9 mouse cellular contexts compared by ENCODE assay signal in the genomic region with DNA sequence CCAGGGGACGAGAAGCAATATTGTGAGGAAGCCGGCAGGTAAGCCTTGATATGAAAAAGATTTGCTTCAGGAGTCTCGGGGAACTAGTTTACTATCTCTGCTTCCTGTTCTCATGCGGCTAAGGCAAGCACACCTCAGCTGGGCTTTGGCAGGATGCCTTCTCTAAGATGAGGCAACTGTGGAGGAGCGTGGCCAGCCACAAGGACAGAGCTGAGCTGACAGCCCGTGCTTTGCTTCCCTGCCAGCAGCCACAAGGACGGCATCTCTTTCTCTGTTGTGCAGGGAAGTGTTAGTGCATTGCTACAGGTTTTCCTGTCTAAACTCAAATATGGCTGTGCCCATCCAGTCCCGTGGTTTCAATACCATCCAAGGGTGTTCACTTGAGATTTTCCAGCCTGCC. TPM values are rescaled to one million over a fixed set of nuclear protein-coding genes. Genes with fewer than 3 reads are reported as not detected.
DNase-seq lines count a peak whose midpoint lies in the region; ATAC-seq and TF ChIP-seq lines count a peak whose summit lies in the region.
"Had no signal": no experiment of that assay in that cellular context is flagged by ENCODE, and none has a peak within 500 bp of the region (broad histone marks: within the 10 kb centered on the region; RNA-seq: fewer than 3 reads in every experiment).

No protein-coding gene starts in this region.

- H3ac ChIP-seq in C2C12 (ENCODE audit: control insufficient read depth, insufficient read length, low read depth): peak overlapping the region; percentile 30

- no peak overlapping the region for H3K4me2 ChIP-seq in forebrain, embryonic 12.5 days
- H3K4me2 ChIP-seq in forebrain, embryonic 15.5 days (replicated peaks): no peak overlapping the region
- H3K4me2 ChIP-seq in intestine, postnatal 0 days (replicated peaks; ENCODE audit: low read depth): no peak overlapping the region
- no peak overlapping the region for H3K4me2 ChIP-seq in hindbrain, embryonic 13.5 days
- H3K4me2 ChIP-seq: liver, embryonic 13.5 days had no signal

- no peaks in the 10 kb centered on the region for H3K9me3 ChIP-seq in forebrain, embryonic 12.5 days
- H3K9me3 ChIP-seq in forebrain, embryonic 15.5 days: no peaks in the 10 kb centered on the region
- no peaks in the 10 kb centered on the region for H3K9me3 ChIP-seq in intestine, postnatal 0 days (ENCODE audit: control insufficient read depth)
- H3K9me3 ChIP-seq in hindbrain, embryonic 13.5 days: no peaks in the 10 kb centered on the region
- H3K9me3 ChIP-seq: liver, embryonic 13.5 days had no signal

- H3K79me3 ChIP-seq in C2C12 (ENCODE audit: low read depth): no peaks in the 10 kb centered on the region

- DNase-seq in gastrocnemius, postnatal 10 days: peak; percentile 41
- peak; percentile 31 for DNase-seq in lung, postnatal 10 days
- no peak for DNase-seq in frontal cortex, postnatal 14 days (ENCODE audit: low spot score in 2 of 2)
- DNase-seq: liver, embryonic 13.5 days had no signal

- 0 out of 2 replicates have a peak overlapping the region, but pooled peaks have one; percentile 34 for H3K9ac ChIP-seq in forebrain, embryonic 12.5 days
- H3K9ac ChIP-seq in forebrain, embryonic 15.5 days (replicated peaks): no peak overlapping the region
- H3K9ac ChIP-seq in intestine, postnatal 0 days (ENCODE audit: low read depth, low read length): no peak overlapping the region
- H3K9ac ChIP-seq in hindbrain, embryonic 13.5 days: no peak overlapping the region
- H3K9ac ChIP-seq: liver, embryonic 13.5 days had no signal

- no peak overlapping the region for H3K27ac ChIP-seq in forebrain, embryonic 12.5 days
- no peak overlapping the region for H3K27ac ChIP-seq in forebrain, embryonic 15.5 days (replicated peaks)
- H3K27ac ChIP-seq in intestine, postnatal 0 days (ENCODE audit: low read depth, low read length): no peak overlapping the region
- no peak overlapping the region for H3K27ac ChIP-seq in hindbrain, embryonic 13.5 days
- H3K27ac ChIP-seq: liver, embryonic 13.5 days had no signal

- H3K36me3 ChIP-seq in forebrain, embryonic 12.5 days (replicated peaks): no peaks in the 10 kb centered on the region
- H3K36me3 ChIP-seq in forebrain, embryonic 15.5 days: no peaks in the 10 kb centered on the region
- H3K36me3 ChIP-seq in C2C12 (ENCODE audit: control insufficient read depth, insufficient read depth): no peaks in the 10 kb centered on the region
- no peaks in the 10 kb centered on the region for H3K36me3 ChIP-seq in intestine, postnatal 0 days (ENCODE audit: control insufficient read depth, insufficient read depth)
- H3K36me3 ChIP-seq in hindbrain, embryonic 13.5 days: no peaks in the 10 kb centered on the region
- H3K36me3 ChIP-seq: liver, embryonic 13.5 days had no signal

- H3K27me3 ChIP-seq in forebrain, embryonic 12.5 days: no peaks in the 10 kb centered on the region
- H3K27me3 ChIP-seq in forebrain, embryonic 15.5 days: no peaks in the 10 kb centered on the region
- no peaks in the 10 kb centered on the region for H3K27me3 ChIP-seq in C2C12 (ENCODE audit: control insufficient read depth, insufficient read depth, insufficient read length)
- H3K27me3 ChIP-seq in intestine, postnatal 0 days (replicated peaks; ENCODE audit: control insufficient read depth, insufficient read depth, low read length): no peaks in the 10 kb centered on the region
- 0 out of 2 replicates have a peak, but pooled peaks cover 2% of the 10 kb centered on the region for H3K27me3 ChIP-seq in hindbrain, embryonic 13.5 days
- H3K27me3 ChIP-seq: liver, embryonic 13.5 days had no signal

- WGBS in forebrain, embryonic 12.5 days: 66% methylated on average over 8 of the region's 8 CpGs
- WGBS in forebrain, embryonic 15.5 days: 47% methylated on average over 8 of the region's 8 CpGs
- 36% methylated on average over 8 of the region's 8 CpGs for WGBS in intestine, postnatal 0 days
- WGBS in hindbrain, embryonic 13.5 days: 61% methylated on average over 8 of the region's 8 CpGs

- no peak overlapping the region for H3K4me3 ChIP-seq in forebrain, embryonic 12.5 days (replicated peaks)
- no peak overlapping the region for H3K4me3 ChIP-seq in forebrain, embryonic 15.5 days
- H3K4me3 ChIP-seq in C2C12 (ENCODE audit: insufficient read depth, poor library complexity, severe bottlenecking): no peak overlapping the region
- no peak overlapping the region for H3K4me3 ChIP-seq in intestine, postnatal 0 days (ENCODE audit: low read depth, low read length)
- no peak overlapping the region for H3K4me3 ChIP-seq in hindbrain, embryonic 13.5 days
- H3K4me3 ChIP-seq: liver, embryonic 13.5 days had no signal

- H3K79me2 ChIP-seq in C2C12 (ENCODE audit: control insufficient read depth, insufficient read depth): no peaks in the 10 kb centered on the region

- H3K4me1 ChIP-seq in forebrain, embryonic 12.5 days: peaks cover 23% of the 10 kb centered on the region
- H3K4me1 ChIP-seq in forebrain, embryonic 15.5 days: peaks cover 29% of the 10 kb centered on the region
- no peaks in the 10 kb centered on the region for H3K4me1 ChIP-seq in intestine, postnatal 0 days (replicated peaks; ENCODE audit: control insufficient read depth, insufficient read depth, low read length)
- H3K4me1 ChIP-seq in hindbrain, embryonic 13.5 days (replicated peaks): peaks cover 19% of the 10 kb centered on the region

- ATAC-seq in forebrain, embryonic 12.5 days (ENCODE audit: low FRiP score): no peak
- ATAC-seq in forebrain, embryonic 15.5 days (replicated peaks): no peak
- ATAC-seq in intestine, postnatal 0 days: no peak
- ATAC-seq in hindbrain, embryonic 13.5 days (ENCODE audit: low FRiP score): no peak

- TF ChIP-seq CTCF in C2C12 (IDR thresholded peaks at IDR 0.05; ENCODE audit: control insufficient read depth, insufficient read depth, insufficient read length): no peak
- TF ChIP-seq CTCF in intestine, postnatal 0 days (IDR thresholded peaks at IDR 0.05; ENCODE audit: low read depth): no peak

TF ChIP-seq in C2C12, 6 proteins besides CTCF, POLR2A, EP300 and RAD21:
- no peak for TF ChIP-seq FOSL1 (IDR thresholded peaks at IDR 0.05; ENCODE audit: insufficient read depth, low read length, poor library complexity, severe bottlenecking)
- peak; percentile 54 for TF ChIP-seq CEBPB (IDR thresholded peaks at IDR 0.05; ENCODE audit: low read depth)

RNA-seq across cellular contexts. Expression of gene Asb4, which starts 30.1 kb away (rescaled TPM):
- 28.5 and 38.6 TPM in 2 replicates for polyA plus RNA-seq in forebrain, embryonic 12.5 days (2016; fragmentation: Nextera tagmentation; extraction: Ambion mirVana)
- 14.2 and 15.9 TPM in 2 replicates for polyA plus RNA-seq in forebrain, embryonic 15.5 days (2015; fragmentation: Nextera tagmentation; extraction: Ambion mirVana)
- 0.04 TPM for polyA plus RNA-seq in C2C12 (2012; fragmentation: generic; extraction: Trizol)
- total RNA-seq in gastrocnemius, postnatal 10 days (2021): 10 to 100 TPM; 10.6 to 12.6 TPM
- 1.3 and 1.8 TPM in 2 replicates for polyA plus RNA-seq in intestine, postnatal 0 days (2015; fragmentation: Nextera tagmentation; extraction: Ambion mirVana)
- 14.8 and 17.2 TPM in 2 replicates for polyA plus RNA-seq in hindbrain, embryonic 13.5 days (2015; fragmentation: Nextera tagmentation; extraction: Ambion mirVana)

Comparison
In these comparisons a context has a peak if more than half of its experiments do, and no peak if none do; other contexts are left out.
1. DNase-seq: peak in gastrocnemius, postnatal 10 days (single experiment) and lung, postnatal 10 days (single experiment); none in frontal cortex, postnatal 14 days (0 of 2).